Mouse (Mus musculus) adrenal gland (tissue): ENCODE results near the gene Fam25c.

Experiments
- intact Hi-C: fragments of 180-260 bp; cut with DNase I; formaldehyde crosslinking; loops from one replicate; pipeline ENCODE4 v1.15.1; 2025
- long read RNA-seq, 2 experiments: library from polyadenylated mRNA; unstranded; transcript quantifications; one replicate each; pipeline ENCODE4 v2.0.0; 2020; ENCODE audit warnings: borderline replicate concordance in 1 of 2; ENCODE audit not compliant: insufficient replicate concordance in 1 of 2

Fam25c gene
- long read RNA-seq, experiment 1, result 0 reads
- long read RNA-seq, experiment 2, result 0 reads

- intact Hi-C loops, result no loop called here
These were observed at the start of gene Fam25c for GRCm38 (mm10) chr14:34355301-34355700. Fam25c (minus strand) TSS chr14:34355433.

- intact Hi-C loops, result loop anchor here (5.0 kb wide), 1 partner anchor 36 kb away; no protein-coding TSS in a partner anchor
These were observed 48.2 kb upstream of the Fam25c start for GRCm38 (mm10) chr14:34403424-34403823.

- intact Hi-C loops, result loop anchor here (5.0 kb wide), 1 partner anchor 36 kb away; no protein-coding TSS in a partner anchor
These were observed 47.6 kb upstream of the Fam25c start for GRCm38 (mm10) chr14:34402871-34403270.

GRCm38 (mm10) chr14:34401135-34401534, 45.9 kb upstream of the Fam25c start:
- intact Hi-C loops, result loop anchor here (5.0 kb wide), 1 partner anchor 34 kb away; no protein-coding TSS in a partner anchor

- intact Hi-C loops, result loop anchor here (5.0 kb wide), 1 partner anchor 33 kb away; no protein-coding TSS in a partner anchor
These were observed 44.8 kb upstream of the Fam25c start for GRCm38 (mm10) chr14:34400021-34400420.

- intact Hi-C loops, result loop anchor here (10.0 kb wide), 1 partner anchor 314 kb away; the partner anchor contains the start of gene Anxa8
These were observed 44.1 kb upstream of the Fam25c start for GRCm38 (mm10) chr14:34399301-34399700.

- intact Hi-C loops, result loop anchor here (10.0 kb wide), 1 partner anchor 314 kb away; the partner anchor contains the start of gene Anxa8
These were observed 43.7 kb upstream of the Fam25c start for GRCm38 (mm10) chr14:34398901-34399300.

- intact Hi-C loops, result loop anchor here (10.0 kb wide), 1 partner anchor 313 kb away; the partner anchor contains the start of gene Anxa8
These were observed 42.6 kb upstream of the Fam25c start for GRCm38 (mm10) chr14:34397871-34398270.

GRCm38 (mm10) chr14:34393295-34393694, 38.1 kb upstream of the Fam25c start:
- intact Hi-C loops, result loop anchor here (10.0 kb wide), 1 partner anchor 308 kb away; the partner anchor contains the start of gene Anxa8

- intact Hi-C loops, result no loop called here
These were observed 27.9 kb upstream of the Fam25c start for GRCm38 (mm10) chr14:34382921-34383704.

- intact Hi-C loops, result no loop called here
These were observed 23.5 kb upstream of the Fam25c start for GRCm38 (mm10) chr14:34378560-34379331.

GRCm38 (mm10) chr14:34377121-34377520, 21.9 kb upstream of the Fam25c start:
- intact Hi-C loops, result no loop called here

GRCm38 (mm10) chr14:34375941-34376340, 20.7 kb upstream of the Fam25c start:
- intact Hi-C loops, result no loop called here

GRCm38 (mm10) chr14:34375415-34375904, 20.2 kb upstream of the Fam25c start, which contains the start of gene Mmrn2:
Mmrn2 (plus strand) TSS chr14:34375465.
- intact Hi-C loops, result no loop called here

- intact Hi-C loops, result loop anchor here (5.0 kb wide), 1 partner anchor 198 kb away; no protein-coding TSS in a partner anchor
These were observed 19.3 kb upstream of the Fam25c start, which contains the start of gene Sncg for GRCm38 (mm10) chr14:34374577-34374976. Sncg (minus strand) TSS chr14:34374789.

- intact Hi-C loops, result loop anchor here (5.0 kb wide), 1 partner anchor 199 kb away; no protein-coding TSS in a partner anchor
These were observed 18.3 kb upstream of the Fam25c start for GRCm38 (mm10) chr14:34373581-34373980.

- intact Hi-C loops, result loop anchor here (5.0 kb wide), 1 partner anchor 200 kb away; no protein-coding TSS in a partner anchor
These were observed 17.4 kb upstream of the Fam25c start for GRCm38 (mm10) chr14:34372646-34373045.

GRCm38 (mm10) chr14:34371763-34372162, 16.5 kb upstream of the Fam25c start:
- intact Hi-C loops, result loop anchor here (5.0 kb wide), 1 partner anchor 201 kb away; no protein-coding TSS in a partner anchor

- intact Hi-C loops, result loop anchor here (5.0 kb wide), 1 partner anchor 201 kb away; no protein-coding TSS in a partner anchor
These were observed 15.7 kb upstream of the Fam25c start for GRCm38 (mm10) chr14:34370921-34371320.

- intact Hi-C loops, result loop anchor here (5.0 kb wide), 1 partner anchor 202 kb away; no protein-coding TSS in a partner anchor
These were observed 15.0 kb upstream of the Fam25c start for GRCm38 (mm10) chr14:34370203-34370602.

GRCm38 (mm10) chr14:34365147-34365507, 9.9 kb upstream of the Fam25c start:
- intact Hi-C loops, result loop anchor here (5.0 to 10.0 kb wide), 2 partner anchors 37 to 280 kb away; partner anchors contain the start of gene Anxa8
